Mouse (Mus musculus) midbrain, embryonic 12.5 days (tissue): Measurements from ENCODE around the gene Fam20c. TPM values are rescaled to one million over a fixed set of nuclear protein-coding genes. Genes with fewer than 3 reads are reported as not detected.

Experiments used
- ATAC-seq: fragments of 200-750 bp; cut with Nextera tagmentation; 2 replicates; pipeline ENCODE4 v1.8.0; 2017; ENCODE audit warnings: low read depth, moderate TSS enrichment, moderate library complexity; ENCODE audit not compliant: low FRiP score
- H3K27ac ChIP-seq: fragments of 300-500 bp; sonication (generic); replicated peaks from 2 replicates; pipeline ENCODE4 v1.5.1; 2016; ENCODE audit warnings: mild to moderate bottlenecking
- H3K27me3 ChIP-seq: fragments of 300-500 bp; sonication (generic); 2 replicates; pipeline ENCODE4 v1.6.1; 2016; ENCODE audit warnings: mild to moderate bottlenecking
- H3K36me3 ChIP-seq: fragments of 300-500 bp; sonication (generic); 2 replicates; pipeline ENCODE4 v1.6.1; 2016
- H3K4me1 ChIP-seq: fragments of 300-500 bp; sonication (generic); 2 replicates; pipeline ENCODE4 v1.6.1; 2016
- H3K4me2 ChIP-seq: fragments of 300-500 bp; sonication (generic); replicated peaks from 2 replicates; pipeline ENCODE4 v1.6.1; 2016; ENCODE audit warnings: mild to moderate bottlenecking, moderate library complexity
- H3K4me3 ChIP-seq: fragments of 300-500 bp; sonication (generic); 2 replicates; pipeline ENCODE4 v1.5.1; 2016; ENCODE audit warnings: mild to moderate bottlenecking
- H3K9ac ChIP-seq: fragments of 300-500 bp; sonication (generic); replicated peaks from 2 replicates; pipeline ENCODE4 v1.6.1; 2016; ENCODE audit warnings: mild to moderate bottlenecking, moderate library complexity
- H3K9me3 ChIP-seq: fragments of 300-500 bp; sonication (generic); 2 replicates; pipeline ENCODE4 v1.6.1; 2016; ENCODE audit warnings: mild to moderate bottlenecking
- WGBS: fragments of 180-500 bp; shearing (Covaris S2); methylation state at CpG from one replicate; pipeline ENCODE4 v1.1.7; 2016; 5-methylcytosine and 5-hydroxymethylcytosine counted together
- polyA plus RNA-seq: library from polyadenylated mRNA; unstranded; fragments of >200 nt; fragmentation: Nextera tagmentation; extraction: Ambion mirVana; gene quantifications from 2 replicates; pipeline ENCODE4 v1.2.1, GENCODE M21; 2016

Gene Fam20c
- polyA plus RNA-seq, 1 experiment from 2014 or later: 26.6 TPM

DNA sequence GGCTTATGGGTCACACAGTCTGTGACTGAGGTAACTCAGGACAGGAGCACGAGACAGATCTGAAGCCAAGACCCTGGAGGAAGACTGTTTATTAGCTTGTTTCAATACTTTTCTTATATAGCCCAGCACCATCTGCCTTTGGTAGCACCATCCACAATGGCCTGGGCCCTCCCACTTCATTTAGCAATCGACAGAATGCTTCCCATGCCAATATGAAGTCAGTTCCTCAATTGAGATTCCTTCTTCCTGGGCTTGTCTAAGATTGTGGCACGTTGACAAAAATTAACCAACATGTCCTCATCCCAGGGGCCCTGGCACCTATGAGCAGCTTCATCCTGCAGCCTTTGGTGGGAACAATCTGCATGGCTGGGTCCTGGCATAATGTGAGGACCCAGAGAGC is 14.2 kb upstream of the Fam20c start:
- no peak for ATAC-seq
- Histone ChIP-seq H3K4me2 (no peak overlapping the region), H3K9me3 (no peaks in the 10 kb centered on the region), H3K27ac (no peak overlapping the region), H3K27me3 (no peaks in the 10 kb centered on the region), H3K4me3 (no peak overlapping the region), H3K36me3 (no peaks in the 10 kb centered on the region), H3K9ac (no peak overlapping the region), H3K4me1 (no peaks in the 10 kb centered on the region)
- 84% methylated on average over 3 of the region's 3 CpGs for WGBS

DNA sequence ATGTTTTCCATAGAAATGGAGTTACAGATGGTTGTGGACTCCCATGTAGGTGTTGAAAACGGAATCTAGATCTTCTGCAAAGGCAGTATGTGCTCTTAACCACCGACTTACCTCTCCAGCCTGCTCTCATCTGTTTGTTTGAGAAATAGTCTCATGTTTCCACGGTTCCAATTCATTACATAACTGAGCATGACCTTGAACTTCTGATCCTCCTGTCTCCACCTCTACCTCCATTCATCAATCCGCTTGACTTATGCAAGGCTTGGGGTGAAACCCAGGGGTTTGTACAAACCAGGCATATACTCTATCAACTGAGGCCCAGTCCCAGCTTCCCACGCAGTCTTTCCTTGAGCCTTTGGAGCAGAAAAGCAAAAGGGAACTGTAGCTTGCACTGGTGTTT is 12.8 kb upstream of the Fam20c start:
- Histone ChIP-seq H3K4me2 (no peak overlapping the region), H3K9me3 (no peaks in the 10 kb centered on the region), H3K27ac (no peak overlapping the region), H3K36me3 (no peaks in the 10 kb centered on the region), H3K4me1 (no peaks in the 10 kb centered on the region), H3K9ac (no peak overlapping the region), H3K4me3 (no peak overlapping the region), H3K27me3 (no peaks in the 10 kb centered on the region)
- WGBS: 82% methylated on average over 5 of the region's 5 CpGs
- no peak for ATAC-seq

DNA sequence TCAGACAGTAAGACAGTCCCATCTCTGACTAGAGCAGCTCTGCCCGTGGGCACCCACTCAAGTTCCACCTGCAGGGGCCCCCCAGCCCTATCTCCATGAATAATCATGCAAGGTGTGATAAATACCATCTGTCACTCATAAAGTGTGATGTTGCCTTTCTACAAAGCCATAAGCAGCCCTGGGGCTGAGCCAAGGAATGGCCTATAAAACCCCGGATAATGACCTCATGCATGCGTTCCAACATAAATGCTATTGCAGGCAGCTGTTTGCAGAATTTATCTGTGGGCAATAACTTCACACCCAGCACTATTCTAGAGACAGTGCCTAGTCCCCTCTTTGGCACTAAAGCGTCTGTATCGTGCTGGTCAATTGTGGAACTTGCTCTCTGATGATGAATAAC is 12.0 kb upstream of the Fam20c start:
- H3K4me2 ChIP-seq: no peak overlapping the region
- no peak for ATAC-seq
- 88% methylated on average over 5 of the region's 5 CpGs for WGBS

DNA sequence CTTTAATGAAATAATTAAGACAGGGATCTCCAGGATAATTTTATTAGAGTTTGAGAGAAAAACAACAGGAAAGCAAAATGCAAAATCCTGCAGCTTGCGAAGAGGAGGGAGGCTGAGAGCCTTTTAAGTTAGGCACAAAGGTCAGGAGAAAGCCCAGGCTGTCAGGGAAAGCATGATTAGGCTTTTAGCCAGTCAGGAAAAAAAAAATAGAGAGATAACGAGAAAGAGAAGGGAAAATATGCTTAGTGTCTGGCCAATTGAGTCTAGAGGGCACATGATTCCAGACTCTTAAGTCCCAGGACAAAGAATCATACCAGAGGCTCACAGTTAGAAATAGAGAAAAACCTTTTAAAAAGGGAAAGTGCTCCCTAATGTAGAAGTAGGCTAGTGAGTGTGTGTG is 10.7 kb upstream of the Fam20c start:
- Histone ChIP-seq H3K9me3 (no peaks in the 10 kb centered on the region), H3K4me3 (no peak overlapping the region), H3K27me3 (no peaks in the 10 kb centered on the region), H3K27ac (no peak overlapping the region), H3K9ac (no peak overlapping the region), H3K36me3 (no peaks in the 10 kb centered on the region), H3K4me1 (no peaks in the 10 kb centered on the region), H3K4me2 (no peak overlapping the region)
- no peak for ATAC-seq
- WGBS: 37% methylated on average over 2 of the region's 2 CpGs

More for the DNA sequence above, 12.0 kb upstream of the Fam20c start:
- H3K27ac ChIP-seq: no peak overlapping the region
- H3K9me3 ChIP-seq: no peaks in the 10 kb centered on the region
- no peaks in the 10 kb centered on the region for H3K4me1 ChIP-seq
- H3K9ac ChIP-seq: no peak overlapping the region
- no peak overlapping the region for H3K4me3 ChIP-seq
- H3K27me3 ChIP-seq: no peaks in the 10 kb centered on the region
- no peaks in the 10 kb centered on the region for H3K36me3 ChIP-seq

DNA sequence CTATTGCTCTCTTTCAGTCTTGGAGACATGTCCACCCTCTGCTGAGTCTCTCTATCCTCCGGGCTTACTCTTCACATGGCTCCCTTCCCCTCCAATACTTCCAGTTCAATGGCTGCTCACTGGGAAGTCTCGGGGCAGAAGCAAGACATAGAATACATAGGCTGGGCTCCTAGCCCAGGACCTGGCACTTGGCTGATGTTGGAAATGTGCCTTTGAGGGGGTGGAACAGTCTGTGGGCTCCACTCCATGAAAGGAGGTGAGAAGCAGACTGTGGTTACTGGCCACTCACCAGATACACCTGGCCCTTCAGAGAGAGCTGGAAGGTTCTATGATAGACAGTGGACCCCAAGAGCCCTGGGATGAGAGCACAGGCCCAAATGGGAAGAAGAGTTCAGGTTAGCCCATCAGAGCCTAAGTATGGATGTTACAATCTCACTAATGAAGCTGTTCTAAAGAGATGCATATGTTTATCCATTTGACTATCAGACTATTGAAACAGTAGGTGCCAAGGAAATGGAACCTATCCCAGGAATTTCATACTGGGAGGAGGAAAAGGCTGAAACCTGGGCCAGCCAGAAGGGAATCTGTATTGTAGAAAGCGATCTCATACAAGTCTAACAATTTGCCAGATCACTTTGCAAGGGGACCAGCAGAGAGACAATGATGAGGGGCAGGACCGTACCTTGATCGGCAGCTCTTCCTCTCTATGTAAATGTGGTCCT is 8.8 kb upstream of the Fam20c start:
- 87% methylated on average over 5 of the region's 5 CpGs for WGBS
- Histone ChIP-seq H3K4me2 (no peak overlapping the region), H3K27ac (no peak overlapping the region), H3K9me3 (no peaks in the 10 kb centered on the region), H3K4me1 (no peaks in the 10 kb centered on the region), H3K9ac (no peak overlapping the region), H3K36me3 (no peaks in the 10 kb centered on the region), H3K4me3 (no peak overlapping the region), H3K27me3 (no peaks in the 10 kb centered on the region)
- ATAC-seq: no peak

DNA sequence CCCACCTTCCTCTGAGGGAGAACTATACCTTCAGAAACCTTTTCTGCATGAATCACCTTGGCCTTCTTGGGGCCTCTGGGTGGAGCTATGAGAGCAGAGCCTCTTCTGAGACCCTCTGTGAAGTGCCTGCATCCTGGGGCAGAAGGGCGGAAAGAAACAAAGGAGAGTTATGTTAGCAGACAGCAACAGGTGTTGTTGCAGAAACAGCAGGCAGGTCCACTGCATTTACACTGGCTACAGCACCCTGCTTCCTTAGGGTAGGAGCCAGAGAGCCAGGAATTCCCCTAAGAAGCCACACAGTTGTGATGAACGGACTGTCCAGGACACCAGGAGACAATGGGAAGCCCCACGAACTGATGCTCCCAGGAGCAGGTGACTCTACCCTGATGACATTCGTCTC is 1.0 kb upstream of the Fam20c start:
- Histone ChIP-seq H3K4me3 (no peak overlapping the region), H3K9ac (no peak overlapping the region), H3K36me3 (peaks cover 6% of the 10 kb centered on the region; the same call in 1 of the 2 replicates), H3K9me3 (no peaks in the 10 kb centered on the region), H3K27me3 (peaks cover 50% of the 10 kb centered on the region), H3K4me2 (peak overlapping the region; percentile 90; the same call in 1 of the 2 replicates), H3K27ac (no peak overlapping the region), H3K4me1 (peaks cover 43% of the 10 kb centered on the region)
- no peak for ATAC-seq
- 74% methylated on average over 4 of the region's 4 CpGs for WGBS

DNA sequence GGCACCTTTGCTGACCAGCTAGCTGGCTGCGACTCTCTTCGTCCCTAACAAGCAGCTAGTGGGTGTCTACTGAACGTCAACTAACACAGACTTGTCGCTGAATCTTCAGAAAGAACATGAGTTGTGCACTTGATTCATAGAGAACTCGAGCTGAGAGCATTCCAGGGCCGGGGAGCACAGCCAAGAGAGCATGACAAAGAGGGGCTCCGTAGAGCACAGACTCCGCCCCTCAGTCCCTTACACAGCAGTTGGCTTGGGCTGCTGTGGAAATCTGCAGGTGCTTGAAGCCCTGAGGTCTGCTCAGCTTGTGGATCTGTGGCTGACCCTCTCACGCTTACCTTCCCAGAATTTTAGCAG is 390 bp upstream of the Fam20c start:
- Histone ChIP-seq H3K9ac (peak overlapping the region; percentile 79), H3K4me2 (peak overlapping the region; percentile 90), H3K4me3 (peak overlapping the region; percentile 69), H3K27me3 (peaks cover 50% of the 10 kb centered on the region), H3K9me3 (no peaks in the 10 kb centered on the region), H3K4me1 (peaks cover 47% of the 10 kb centered on the region), H3K27ac (peak overlapping the region; percentile 91), H3K36me3 (peaks cover 6% of the 10 kb centered on the region; the same call in 1 of the 2 replicates)
- peak; percentile 52; the same call in 1 of the 2 replicates for ATAC-seq
- 4% methylated on average over 9 of the region's 9 CpGs for WGBS

DNA sequence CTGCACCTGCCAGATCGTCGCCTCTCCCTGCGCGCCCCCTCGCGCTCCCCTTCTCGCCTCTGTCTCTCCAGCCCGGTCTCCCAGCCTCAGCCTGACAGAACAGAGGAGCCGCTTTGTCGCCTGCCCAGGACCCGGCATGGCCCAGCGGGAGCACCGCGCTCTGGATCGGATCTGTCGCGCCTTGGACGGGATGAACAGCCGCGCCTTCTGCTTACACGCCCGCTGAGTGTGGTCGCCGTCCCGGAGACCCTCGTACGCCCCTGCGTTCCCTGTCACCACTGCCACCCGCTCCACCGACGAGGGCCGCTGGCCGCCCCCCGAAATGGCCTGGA is 773 bp downstream of the Fam20c start:
- no peak; the same call in 1 of the 2 replicates for ATAC-seq
- H3K9me3 ChIP-seq: no peaks in the 10 kb centered on the region
- H3K4me2 ChIP-seq: peak overlapping the region; percentile 90
- H3K9ac ChIP-seq: peak overlapping the region; percentile 79
- H3K27ac ChIP-seq: peak overlapping the region; percentile 91
- peaks cover 50% of the 10 kb centered on the region for H3K27me3 ChIP-seq
- peak overlapping the region; percentile 69 for H3K4me3 ChIP-seq
- H3K36me3 ChIP-seq: peaks cover 12% of the 10 kb centered on the region; the same call in 1 of the 2 replicates
- WGBS: 1% methylated on average over 32 of the region's 34 CpGs
- peaks cover 55% of the 10 kb centered on the region for H3K4me1 ChIP-seq

DNA sequence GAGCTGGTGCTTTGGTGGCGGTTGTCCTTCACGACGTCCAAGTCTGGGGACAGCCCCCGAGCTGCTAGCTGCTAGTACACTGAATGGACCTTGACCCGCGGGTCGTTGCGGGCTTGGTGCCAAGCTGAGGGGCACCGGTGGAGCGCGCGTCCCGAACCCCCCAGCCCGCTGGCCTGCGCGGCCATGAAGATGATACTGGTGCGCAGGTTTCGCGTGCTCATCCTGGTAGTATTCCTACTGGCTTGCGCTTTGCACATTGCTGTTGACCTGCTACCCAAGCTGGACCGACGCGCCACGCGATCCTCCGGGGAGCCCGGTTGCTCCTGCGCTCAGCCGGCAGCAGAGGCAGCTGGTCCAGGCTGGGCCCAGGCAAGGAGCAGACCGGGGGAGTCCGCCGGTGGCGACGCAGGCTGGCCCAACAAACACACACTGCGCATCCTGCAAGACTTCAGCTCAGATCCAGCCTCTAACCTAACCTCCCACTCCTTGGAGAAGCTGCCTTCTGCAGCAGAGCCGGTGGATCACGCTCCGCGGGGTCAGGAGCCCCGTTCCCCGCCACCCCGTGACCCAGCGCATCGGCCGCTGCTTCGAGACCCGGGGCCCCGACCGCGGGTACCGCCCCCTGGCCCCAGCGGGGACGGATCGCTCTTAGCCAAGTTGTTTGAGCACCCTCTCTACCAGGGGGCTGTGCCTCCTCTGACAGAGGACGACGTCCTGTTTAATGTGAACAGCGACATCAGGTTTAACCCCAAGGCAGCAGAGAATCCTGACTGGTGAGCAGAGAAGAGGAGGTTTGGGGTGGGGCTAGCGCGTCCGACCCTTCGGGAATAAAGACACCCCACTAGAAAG is 1.4 kb downstream of the Fam20c start:
- Histone ChIP-seq H3K27me3 (peaks cover 50% of the 10 kb centered on the region), H3K4me2 (peak overlapping the region; percentile 90), H3K9ac (peak overlapping the region; percentile 79), H3K9me3 (no peaks in the 10 kb centered on the region), H3K27ac (peak overlapping the region; percentile 91), H3K36me3 (peaks cover 17% of the 10 kb centered on the region), H3K4me1 (peaks cover 61% of the 10 kb centered on the region), H3K4me3 (peak overlapping the region; percentile 69)
- under 1% methylated on average over 61 of the region's 61 CpGs for WGBS
- ATAC-seq: peak; percentile 48

DNA sequence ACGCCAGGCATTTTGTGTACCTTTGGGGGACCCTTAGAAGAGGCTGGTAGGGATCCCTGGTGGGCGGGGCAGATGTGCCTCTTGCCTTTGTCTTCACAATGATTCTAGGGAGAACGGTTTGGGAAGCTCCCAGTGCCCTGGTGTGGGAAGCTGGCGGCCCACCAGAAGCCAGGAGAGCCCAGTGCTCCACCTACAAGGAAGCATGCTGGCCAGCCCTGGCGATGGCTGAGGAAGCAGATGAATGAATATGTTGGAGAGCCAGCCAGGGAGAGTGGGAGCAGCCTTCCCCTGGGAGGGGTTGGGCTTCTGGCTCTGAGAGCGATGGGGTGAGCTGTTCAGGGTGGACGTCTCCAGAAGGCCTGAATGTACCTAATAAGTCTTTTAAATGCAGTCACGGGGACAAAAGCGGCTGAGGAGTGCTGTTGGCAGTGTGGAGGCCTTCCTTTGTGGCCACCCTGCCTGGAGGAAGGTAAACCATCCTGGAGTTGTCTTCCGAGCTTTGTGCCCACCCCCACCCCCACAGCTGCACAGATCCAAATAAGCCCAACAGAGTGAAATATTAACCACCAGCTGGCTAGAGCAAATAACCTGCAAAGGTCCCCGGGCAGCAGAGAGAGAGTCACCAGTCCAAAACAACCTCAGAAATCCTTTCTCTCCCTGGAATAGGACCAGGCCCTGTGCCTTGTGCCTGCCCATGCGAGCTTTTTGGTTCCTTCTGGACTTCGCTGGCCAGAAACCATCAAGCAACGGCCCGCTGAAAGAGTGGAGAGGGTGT is 2.2 kb downstream of the Fam20c start:
- no peak for ATAC-seq
- Histone ChIP-seq H3K27me3 (peaks cover 50% of the 10 kb centered on the region), H3K9ac (peak overlapping the region; percentile 79), H3K27ac (peak overlapping the region; percentile 91), H3K4me1 (peaks cover 69% of the 10 kb centered on the region), H3K36me3 (peaks cover 18% of the 10 kb centered on the region), H3K4me2 (peak overlapping the region; percentile 90), H3K4me3 (peak overlapping the region; percentile 69), H3K9me3 (no peaks in the 10 kb centered on the region)
- WGBS: 21% methylated on average over 15 of the region's 15 CpGs

DNA sequence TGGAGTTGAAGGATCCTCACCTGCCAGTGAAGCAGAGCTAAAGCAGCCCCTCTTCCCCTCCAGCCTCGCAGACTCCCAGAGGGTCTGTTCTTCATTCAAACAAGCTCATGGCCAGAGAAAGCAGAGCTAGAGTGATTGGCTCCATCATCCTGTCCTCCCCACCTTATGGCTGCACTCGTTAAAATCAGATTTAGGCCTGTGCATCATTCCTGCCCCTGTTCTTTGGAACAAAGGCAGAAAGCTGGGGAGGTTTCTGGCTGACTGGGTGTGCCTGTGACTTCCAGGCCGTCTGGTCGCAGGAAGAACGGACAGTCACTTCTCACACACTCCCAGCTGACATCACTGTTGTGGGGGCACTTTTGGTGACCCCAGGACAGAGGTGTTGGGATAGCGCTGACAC is 2.8 kb downstream of the Fam20c start:
- Histone ChIP-seq H3K4me2 (peak overlapping the region; percentile 90), H3K4me1 (peaks cover 74% of the 10 kb centered on the region), H3K27me3 (peaks cover 50% of the 10 kb centered on the region), H3K4me3 (peak overlapping the region; percentile 69), H3K9me3 (no peaks in the 10 kb centered on the region), H3K9ac (peak overlapping the region; percentile 79), H3K36me3 (peaks cover 18% of the 10 kb centered on the region), H3K27ac (peak overlapping the region; percentile 91)
- WGBS: 59% methylated on average over 6 of the region's 6 CpGs
- no peak for ATAC-seq

DNA sequence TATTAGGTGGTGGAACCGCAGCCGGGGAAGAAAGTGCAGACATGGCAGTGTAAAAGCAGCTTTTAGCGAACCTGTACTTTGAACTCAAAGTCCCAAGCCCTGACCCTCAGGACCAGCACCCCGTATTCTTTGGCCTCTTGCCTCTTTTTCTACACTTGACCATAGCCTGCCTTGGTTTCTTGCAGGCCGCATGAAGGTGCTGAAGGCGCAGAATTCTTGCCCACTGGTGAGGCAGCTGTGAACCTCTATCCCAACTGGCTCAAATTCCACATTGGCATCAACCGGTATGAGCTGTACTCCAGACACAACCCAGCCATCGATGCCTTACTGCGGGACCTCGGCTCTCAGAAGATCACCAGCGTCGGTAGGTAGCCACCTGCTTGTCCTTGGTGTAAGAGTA is 3.3 kb downstream of the Fam20c start:
- H3K4me1 ChIP-seq: peaks cover 74% of the 10 kb centered on the region
- H3K9me3 ChIP-seq: no peaks in the 10 kb centered on the region
- H3K27me3 ChIP-seq: peaks cover 50% of the 10 kb centered on the region
- peak overlapping the region; percentile 79 for H3K9ac ChIP-seq
- no peak overlapping the region for H3K27ac ChIP-seq
- ATAC-seq: no peak
- WGBS: 91% methylated on average over 12 of the region's 12 CpGs
- H3K36me3 ChIP-seq: peaks cover 21% of the 10 kb centered on the region
- H3K4me2 ChIP-seq: peak overlapping the region; percentile 90
- H3K4me3 ChIP-seq: peak overlapping the region; percentile 69
